Mouse (Mus musculus): ENCODE measurements at regions not wholly inside any gene's neighbourhood (a gene's known extent, or its start where the extent isn't known, plus 50 kb on each side); places are given as distances from the start of the nearest gene placed in this dataset.

- TF ChIP-seq CTCF (IDR thresholded peaks at IDR 0.05; ENCODE audit: borderline replicate concordance, extremely low read depth, insufficient read depth, insufficient read length) (no peak), POLR2A (IDR thresholded peaks at IDR 0.05; ENCODE audit: borderline replicate concordance, extremely low read depth, insufficient read depth, insufficient read length, poor library complexity, severe bottlenecking) (no peak)
Measured at GRCm38 (mm10) chr9:62618994-62619393, 58.6 kb upstream of the Itga11 start.

Data from brain, embryonic 14.5 days (tissue).